Mouse (Mus musculus): ENCODE results near the gene Tmem131l. TPM values are rescaled to one million over a fixed set of nuclear protein-coding genes. Genes with fewer than 3 reads are reported as not detected.
A peak's percentile ranks its signal among the peaks of the same experiment; 100 is the strongest.

Tmem131l gene
- polyA plus RNA-seq, 1 experiment from 2014 or later: 87.7 TPM

GRCm38 (mm10) chr3:84060946-84061345 lies 21.0 kb upstream of the Tmem131l start:
- Histone ChIP-seq H3K4me2 (ENCODE audit: low read depth) (no peak overlapping the region), H3K4me3 (ENCODE audit: low read depth, low read length) (no peak overlapping the region), H3K27ac (ENCODE audit: low read depth, low read length) (no peak overlapping the region), H3K36me3 (ENCODE audit: control insufficient read depth, insufficient read depth, low read length) (no peaks in the 10 kb centered on the region), H3K9ac (ENCODE audit: low read length) (no peak overlapping the region), H3K4me1 (ENCODE audit: control insufficient read depth, insufficient read depth, low read length) (no peaks in the 10 kb centered on the region), H3K27me3 (ENCODE audit: control insufficient read depth, insufficient read depth, low read length) (no peaks in the 10 kb centered on the region), H3K9me3 (ENCODE audit: control insufficient read depth, low read length) (no peaks in the 10 kb centered on the region)
- DNase-seq (ENCODE audit: low spot score) (no peak), ATAC-seq (ENCODE audit: insufficient read depth, low FRiP score, low TSS enrichment) (no peak)
- WGBS: 86% methylated on average over 5 of the region's 5 CpGs

- no peak overlapping the region for H3K4me2 ChIP-seq (ENCODE audit: low read depth)
- H3K4me3 ChIP-seq (ENCODE audit: low read depth, low read length): no peak overlapping the region
- DNase-seq (ENCODE audit: low spot score): no peak
- no peaks in the 10 kb centered on the region for H3K4me1 ChIP-seq (ENCODE audit: control insufficient read depth, insufficient read depth, low read length)
- ATAC-seq (ENCODE audit: insufficient read depth, low FRiP score, low TSS enrichment): no peak
- WGBS: 59% methylated on average over 4 of the region's 4 CpGs
- no peaks in the 10 kb centered on the region for H3K27me3 ChIP-seq (ENCODE audit: control insufficient read depth, insufficient read depth, low read length)
- H3K9ac ChIP-seq (ENCODE audit: low read length): no peak overlapping the region
- no peaks in the 10 kb centered on the region for H3K9me3 ChIP-seq (ENCODE audit: control insufficient read depth, low read length)
- no peaks in the 10 kb centered on the region for H3K36me3 ChIP-seq (ENCODE audit: control insufficient read depth, insufficient read depth, low read length)
- H3K27ac ChIP-seq (ENCODE audit: low read depth, low read length): no peak overlapping the region
Measured at GRCm38 (mm10) chr3:84060128-84060527, 20.2 kb upstream of the Tmem131l start.

- no peak for ATAC-seq (ENCODE audit: insufficient read depth, low FRiP score, low TSS enrichment)
- no peaks in the 10 kb centered on the region for H3K9me3 ChIP-seq (ENCODE audit: control insufficient read depth, low read length)
- no peak overlapping the region for H3K4me3 ChIP-seq (ENCODE audit: low read depth, low read length)
- DNase-seq (ENCODE audit: low spot score): no peak
- H3K27ac ChIP-seq (ENCODE audit: low read depth, low read length): no peak overlapping the region
- no peak overlapping the region for H3K4me2 ChIP-seq (ENCODE audit: low read depth)
- H3K36me3 ChIP-seq (ENCODE audit: control insufficient read depth, insufficient read depth, low read length): no peaks in the 10 kb centered on the region
- WGBS: 66% methylated on average over 4 of the region's 4 CpGs
- H3K4me1 ChIP-seq (ENCODE audit: control insufficient read depth, insufficient read depth, low read length): no peaks in the 10 kb centered on the region
- H3K27me3 ChIP-seq (ENCODE audit: control insufficient read depth, insufficient read depth, low read length): no peaks in the 10 kb centered on the region
- no peak overlapping the region for H3K9ac ChIP-seq (ENCODE audit: low read length)
Measured at GRCm38 (mm10) chr3:84059676-84060075, 19.7 kb upstream of the Tmem131l start.

DNA sequence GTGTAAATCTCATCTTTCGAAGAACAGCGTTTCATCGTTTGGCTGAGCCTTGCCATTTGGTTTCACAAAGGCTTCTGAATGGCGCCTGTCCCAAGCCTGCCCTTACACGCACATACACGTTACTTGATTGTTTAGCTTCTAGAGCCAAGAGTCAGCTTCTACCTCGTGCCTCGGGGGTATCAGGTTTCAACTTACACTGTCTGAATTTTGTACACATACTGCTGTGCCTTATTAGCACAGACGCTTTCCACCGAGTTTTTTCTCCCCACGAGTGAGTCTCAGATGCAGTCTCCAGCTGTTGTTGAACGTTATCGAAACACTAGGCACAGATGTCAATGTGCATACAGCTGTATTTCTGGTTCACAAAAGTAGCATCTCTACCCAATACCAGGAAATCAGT lies 19.3 kb upstream of the Tmem131l start:
- Histone ChIP-seq H3K9ac (ENCODE audit: low read length) (no peak overlapping the region), H3K4me1 (ENCODE audit: control insufficient read depth, insufficient read depth, low read length) (no peaks in the 10 kb centered on the region), H3K4me2 (ENCODE audit: low read depth) (no peak overlapping the region), H3K27ac (ENCODE audit: low read depth, low read length) (no peak overlapping the region), H3K9me3 (ENCODE audit: control insufficient read depth, low read length) (no peaks in the 10 kb centered on the region), H3K4me3 (ENCODE audit: low read depth, low read length) (no peak overlapping the region), H3K27me3 (ENCODE audit: control insufficient read depth, insufficient read depth, low read length) (no peaks in the 10 kb centered on the region), H3K36me3 (ENCODE audit: control insufficient read depth, insufficient read depth, low read length) (no peaks in the 10 kb centered on the region)
- ATAC-seq (ENCODE audit: insufficient read depth, low FRiP score, low TSS enrichment) (no peak), DNase-seq (ENCODE audit: low spot score) (peak; percentile 12)
- WGBS: 61% methylated on average over 13 of the region's 13 CpGs

DNA sequence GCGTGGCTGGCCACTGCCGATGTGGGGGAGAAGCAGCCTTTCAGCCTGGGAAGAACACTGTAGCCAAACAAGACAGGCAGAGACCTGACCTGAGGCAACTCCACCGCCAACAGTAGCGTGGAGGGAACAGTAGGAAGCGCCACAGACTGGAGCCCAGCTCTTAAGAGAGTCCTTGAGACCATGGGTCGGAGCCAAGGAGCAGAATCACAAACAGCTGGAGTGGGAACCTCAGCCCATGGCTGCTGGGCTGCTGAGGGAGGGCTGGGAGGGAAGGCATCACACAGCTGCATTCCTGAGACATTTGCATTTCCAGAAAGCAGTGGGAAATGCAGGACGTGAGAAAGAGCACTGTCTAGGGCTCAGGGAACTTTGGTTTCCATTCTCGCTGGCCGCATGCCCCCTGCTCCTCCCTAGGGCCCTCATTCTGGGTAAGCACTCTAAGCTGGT lies 8.8 kb upstream of the Tmem131l start:
- 24% methylated on average over 9 of the region's 9 CpGs for WGBS
- H3K9me3 ChIP-seq (ENCODE audit: control insufficient read depth, low read length): no peaks in the 10 kb centered on the region
- ATAC-seq (ENCODE audit: insufficient read depth, low FRiP score, low TSS enrichment) (no peak), DNase-seq (ENCODE audit: low spot score) (no peak)
- no peaks in the 10 kb centered on the region for H3K36me3 ChIP-seq (ENCODE audit: control insufficient read depth, insufficient read depth, low read length)
- H3K4me2 ChIP-seq (ENCODE audit: low read depth): no peak overlapping the region
- no peak overlapping the region for H3K27ac ChIP-seq (ENCODE audit: low read depth, low read length)
- H3K4me3 ChIP-seq (ENCODE audit: low read depth, low read length): no peak overlapping the region
- H3K9ac ChIP-seq (ENCODE audit: low read length): no peak overlapping the region
- peaks cover 3% of the 10 kb centered on the region; the same call in 1 of the 2 replicates for H3K4me1 ChIP-seq (ENCODE audit: control insufficient read depth, insufficient read depth, low read length)
- no peaks in the 10 kb centered on the region for H3K27me3 ChIP-seq (ENCODE audit: control insufficient read depth, insufficient read depth, low read length)

GRCm38 (mm10) chr3:84046206-84046605 lies 6.2 kb upstream of the Tmem131l start:
- no peaks in the 10 kb centered on the region for H3K36me3 ChIP-seq (ENCODE audit: control insufficient read depth, insufficient read depth, low read length)
- no peak for ATAC-seq (ENCODE audit: insufficient read depth, low FRiP score, low TSS enrichment)

GRCm38 (mm10) chr3:84041739-84042138 lies 1.8 kb upstream of the Tmem131l start:
- H3K9me3 ChIP-seq (ENCODE audit: control insufficient read depth, low read length): no peaks in the 10 kb centered on the region
- 91% methylated on average over 8 of the region's 8 CpGs for WGBS
- H3K36me3 ChIP-seq (ENCODE audit: control insufficient read depth, insufficient read depth, low read length): no peaks in the 10 kb centered on the region
- DNase-seq (ENCODE audit: low spot score) (no peak), ATAC-seq (ENCODE audit: insufficient read depth, low FRiP score, low TSS enrichment) (no peak)
- H3K27ac ChIP-seq (ENCODE audit: low read depth, low read length): no peak overlapping the region
- no peaks in the 10 kb centered on the region for H3K27me3 ChIP-seq (ENCODE audit: control insufficient read depth, insufficient read depth, low read length)
- no peak overlapping the region for H3K9ac ChIP-seq (ENCODE audit: low read length)
- H3K4me2 ChIP-seq (ENCODE audit: low read depth): no peak overlapping the region
- H3K4me3 ChIP-seq (ENCODE audit: low read depth, low read length): no peak overlapping the region
- H3K4me1 ChIP-seq (ENCODE audit: control insufficient read depth, insufficient read depth, low read length): peaks cover 17% of the 10 kb centered on the region

More at GRCm38 (mm10) chr3:84046206-84046605, 6.2 kb upstream of the Tmem131l start:
- 93% methylated on average over 8 of the region's 8 CpGs for WGBS
- Histone ChIP-seq H3K9ac (ENCODE audit: low read length) (no peak overlapping the region), H3K27me3 (ENCODE audit: control insufficient read depth, insufficient read depth, low read length) (no peaks in the 10 kb centered on the region), H3K4me2 (ENCODE audit: low read depth) (no peak overlapping the region), H3K4me1 (ENCODE audit: control insufficient read depth, insufficient read depth, low read length) (peaks cover 3% of the 10 kb centered on the region; the same call in 1 of the 2 replicates), H3K9me3 (ENCODE audit: control insufficient read depth, low read length) (no peaks in the 10 kb centered on the region), H3K27ac (ENCODE audit: low read depth, low read length) (no peak overlapping the region), H3K4me3 (ENCODE audit: low read depth, low read length) (no peak overlapping the region)
- DNase-seq (ENCODE audit: low spot score): no peak

- ATAC-seq (ENCODE audit: insufficient read depth, low FRiP score, low TSS enrichment) (peak; percentile 51; the same call in 1 of the 2 replicates), DNase-seq (ENCODE audit: low spot score) (no peak)
Measured at GRCm38 (mm10) chr3:84040476-84041082, 604 bp upstream of the Tmem131l start.

DNA sequence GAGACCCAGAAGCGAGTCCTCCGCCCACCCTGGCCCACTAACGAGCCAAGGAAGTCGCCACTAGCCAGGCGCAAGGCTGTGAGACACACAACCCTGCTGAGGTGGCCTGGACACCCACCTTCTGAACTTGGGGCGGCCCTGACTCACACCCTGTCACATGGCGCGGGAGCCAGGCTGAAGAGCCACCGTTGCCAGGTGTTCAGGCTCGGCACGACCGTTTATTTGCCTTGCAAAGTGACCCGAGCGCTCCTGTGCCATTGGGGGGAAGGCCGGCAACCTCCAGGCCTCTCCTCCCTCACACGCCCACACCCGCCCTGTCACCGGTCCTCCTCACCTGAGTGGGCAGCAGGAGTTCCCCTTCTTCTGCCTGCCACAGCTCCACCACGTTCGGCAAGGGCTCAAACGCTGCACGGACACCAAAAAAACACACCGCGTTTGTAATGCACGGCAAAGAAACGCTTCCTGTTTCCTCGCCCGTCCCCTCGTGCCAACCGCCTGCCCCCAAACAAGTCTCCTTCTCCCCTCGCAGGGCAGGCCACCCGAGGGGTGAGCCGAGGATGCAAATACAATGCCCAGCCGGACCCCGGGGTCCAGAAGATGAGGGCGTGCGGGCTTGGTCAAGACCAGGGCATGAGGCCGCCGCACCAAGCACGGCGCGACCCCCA lies 862 bp downstream of the Tmem131l start:
- under 1% methylated on average over 42 of the region's 42 CpGs for WGBS
- Histone ChIP-seq H3K4me2 (ENCODE audit: low read depth) (peak overlapping the region; percentile 92), H3K27me3 (ENCODE audit: control insufficient read depth, insufficient read depth, low read length) (no peaks in the 10 kb centered on the region), H3K27ac (ENCODE audit: low read depth, low read length) (peak overlapping the region; percentile 93), H3K36me3 (ENCODE audit: control insufficient read depth, insufficient read depth, low read length) (no peaks in the 10 kb centered on the region), H3K9me3 (ENCODE audit: control insufficient read depth, low read length) (no peaks in the 10 kb centered on the region), H3K4me1 (ENCODE audit: control insufficient read depth, insufficient read depth, low read length) (peaks cover 18% of the 10 kb centered on the region), H3K4me3 (ENCODE audit: low read depth, low read length) (peak overlapping the region; percentile 97), H3K9ac (ENCODE audit: low read length) (peak overlapping the region; percentile 99)
- DNase-seq (ENCODE audit: low spot score) (peak; percentile 71), ATAC-seq (ENCODE audit: insufficient read depth, low FRiP score, low TSS enrichment) (peak; percentile 17)

More at GRCm38 (mm10) chr3:84040476-84041082, 604 bp upstream of the Tmem131l start:
- Histone ChIP-seq H3K4me2 (ENCODE audit: low read depth) (peak overlapping the region; percentile 92), H3K9me3 (ENCODE audit: control insufficient read depth, low read length) (no peaks in the 10 kb centered on the region), H3K27me3 (ENCODE audit: control insufficient read depth, insufficient read depth, low read length) (no peaks in the 10 kb centered on the region), H3K36me3 (ENCODE audit: control insufficient read depth, insufficient read depth, low read length) (no peaks in the 10 kb centered on the region), H3K4me3 (ENCODE audit: low read depth, low read length) (peak overlapping the region; percentile 97), H3K4me1 (ENCODE audit: control insufficient read depth, insufficient read depth, low read length) (peaks cover 18% of the 10 kb centered on the region), H3K9ac (ENCODE audit: low read length) (peak overlapping the region; percentile 99), H3K27ac (ENCODE audit: low read depth, low read length) (peak overlapping the region; percentile 93)
- 6% methylated on average over 23 of the region's 23 CpGs for WGBS

Data from neural tube, embryonic 11.5 days (tissue).